Mouse (Mus musculus) limb, embryonic 14.5 days (tissue): ENCODE measurements around the gene Grap2. TPM values are rescaled to one million over a fixed set of nuclear protein-coding genes. Genes with fewer than 3 reads are reported as not detected.

Source experiments
- ATAC-seq: fragments of 200-750 bp; cut with Nextera tagmentation; 2 replicates; pipeline ENCODE4 v1.8.0; 2017; ENCODE audit warnings: low read depth, moderate number of reproducible peaks, moderate TSS enrichment; ENCODE audit not compliant: low FRiP score
- DNase-seq: peaks from one replicate; pipeline ENCODE4 v3.0.0-alpha.2; 2015; ENCODE audit warnings: low spot score
- H3K27ac ChIP-seq: fragments of 300-500 bp; sonication (generic); replicated peaks from 2 replicates; pipeline ENCODE4 v1.5.1; 2014; ENCODE audit warnings: low read depth, mild to moderate bottlenecking, low read length, moderate library complexity, mixed read lengths
- H3K27me3 ChIP-seq: fragments of 300-500 bp; sonication (generic); 2 replicates; pipeline ENCODE4 v1.6.1; 2014; ENCODE audit warnings: low read length, mixed read lengths; ENCODE audit not compliant: control insufficient read depth, insufficient read depth
- H3K36me3 ChIP-seq: fragments of 300-500 bp; sonication (generic); 2 replicates; pipeline ENCODE4 v1.6.1; 2014; ENCODE audit warnings: mild to moderate bottlenecking, low read length, moderate library complexity, mixed read lengths; ENCODE audit not compliant: control insufficient read depth, insufficient read depth
- H3K4me1 ChIP-seq: fragments of 300-500 bp; sonication (generic); 2 replicates; pipeline ENCODE4 v1.6.1; 2014; ENCODE audit warnings: antibody characterized with exemption, low read length, mixed read lengths; ENCODE audit not compliant: control insufficient read depth, insufficient read depth
- H3K4me2 ChIP-seq: fragments of 300-500 bp; sonication (generic); replicated peaks from 2 replicates; pipeline ENCODE4 v1.6.1; 2014; ENCODE audit warnings: low read depth, mild to moderate bottlenecking, low read length, moderate library complexity; ENCODE audit not compliant: severe bottlenecking
- H3K4me3 ChIP-seq: fragments of 300-500 bp; sonication (generic); replicated peaks from 2 replicates; pipeline ENCODE4 v1.5.1; 2014; ENCODE audit warnings: low read length
- H3K9ac ChIP-seq: fragments of 300-500 bp; sonication (generic); 2 replicates; pipeline ENCODE4 v1.6.1; 2014; ENCODE audit warnings: mild to moderate bottlenecking, low read depth, low read length, moderate library complexity; ENCODE audit not compliant: severe bottlenecking
- H3K9me3 ChIP-seq: fragments of 300-500 bp; sonication (generic); 2 replicates; pipeline ENCODE4 v1.6.1; 2016; ENCODE audit warnings: low read length; ENCODE audit not compliant: control insufficient read depth
- POLR2A ChIP-seq: fragments of 200-500 bp; IDR thresholded peaks from 2 replicates; pipeline ENCODE4 v1.8.0; 2012; ENCODE audit warnings: inconsistent platforms, mild to moderate bottlenecking, moderate library complexity, borderline replicate concordance; ENCODE audit not compliant: insufficient read depth, insufficient read length; ENCODE audit errors: extremely low read depth
- WGBS: fragments of 180-500 bp; shearing (Covaris S2); extraction: QIAGEN DNeasy Blood & Tissue Kit; methylation state at CpG from one replicate; pipeline ENCODE4 v1.1.7; 2014; 5-methylcytosine and 5-hydroxymethylcytosine counted together
- polyA plus RNA-seq, 2 experiments: library from polyadenylated mRNA; depleted of rRNA in 1 of 2; stranded (reverse) in 1 of 2; unstranded in 1 of 2; fragments of >200 nt; fragmentation: Nextera tagmentation in 1 of 2; extraction: Ambion mirVana in 1 of 2; gene quantifications; 2 replicates each; pipeline versions ENCODE4 v1.2.1 to v1.2.3; 2012 to 2014

Gene Grap2
- polyA plus RNA-seq, 2 experiments = 0.36 to 1.2 TPM

DNA sequence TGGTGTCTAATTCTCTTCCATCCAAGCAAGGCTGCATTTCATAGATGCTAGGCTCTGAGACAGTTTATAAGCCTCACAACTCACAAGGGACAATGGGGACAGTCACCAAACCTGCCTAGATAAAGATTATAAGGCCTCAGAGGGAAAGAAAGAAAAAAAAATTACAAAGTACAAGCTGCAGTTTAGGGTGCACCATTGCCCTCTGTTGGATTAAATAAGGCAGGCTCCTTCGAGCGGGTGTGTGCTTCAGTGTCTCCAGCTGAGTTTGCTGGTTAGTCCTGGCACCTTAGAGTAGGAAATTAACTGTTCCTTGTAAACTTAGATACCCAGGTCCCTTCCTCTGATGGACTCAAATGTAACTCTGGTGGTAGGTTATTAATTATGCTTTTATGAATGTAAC is 45.4 kb downstream of the Grap2 start:
- no peak for TF ChIP-seq POLR2A
- 0 out of 2 replicates have a peak, but pooled peaks cover 4% of the 10 kb centered on the region for H3K4me1 ChIP-seq
- H3K9me3 ChIP-seq = no peaks in the 10 kb centered on the region
- 52% methylated on average over 2 of the region's 2 CpGs for WGBS
- peaks cover 4% of the 10 kb centered on the region; the same call in 1 of the 2 replicates for H3K27me3 ChIP-seq
- ATAC-seq = no peak
- H3K9ac ChIP-seq = no peak overlapping the region
- no peak overlapping the region for H3K27ac ChIP-seq
- H3K4me2 ChIP-seq = no peak overlapping the region
- H3K4me3 ChIP-seq = no peak overlapping the region
- H3K36me3 ChIP-seq = no peaks in the 10 kb centered on the region
- no peak for DNase-seq

DNA sequence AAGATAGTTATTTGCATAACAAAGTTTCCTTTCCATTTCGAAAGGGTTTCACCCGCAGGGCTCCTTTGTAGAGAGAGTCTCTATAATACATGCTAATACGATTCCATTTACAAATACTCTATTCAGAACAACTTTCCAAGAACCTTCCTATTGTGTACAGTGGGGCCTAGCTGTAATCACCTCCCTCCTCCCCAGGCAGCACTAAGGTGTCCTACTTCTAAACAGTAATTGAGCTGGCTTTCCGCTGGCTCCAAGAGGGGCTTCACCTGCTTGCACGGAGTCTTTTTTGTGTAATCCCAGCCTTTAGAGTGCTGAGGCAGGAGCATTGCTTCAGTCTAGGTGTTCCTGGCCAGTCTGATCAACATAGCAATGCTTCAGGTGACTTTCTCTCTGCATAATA is 46.8 kb downstream of the Grap2 start:
- H3K4me2 ChIP-seq = no peak overlapping the region
- H3K27ac ChIP-seq = no peak overlapping the region
- H3K4me3 ChIP-seq = no peak overlapping the region
- H3K36me3 ChIP-seq = no peaks in the 10 kb centered on the region
- H3K4me1 ChIP-seq = 0 out of 2 replicates have a peak, but pooled peaks cover 4% of the 10 kb centered on the region
- DNase-seq = no peak
- ATAC-seq = no peak
- TF ChIP-seq POLR2A = no peak
- WGBS = 80% methylated on average over 5 of the region's 5 CpGs
- H3K27me3 ChIP-seq = peaks cover 4% of the 10 kb centered on the region; the same call in 1 of the 2 replicates
- no peaks in the 10 kb centered on the region for H3K9me3 ChIP-seq
- H3K9ac ChIP-seq = no peak overlapping the region

DNA sequence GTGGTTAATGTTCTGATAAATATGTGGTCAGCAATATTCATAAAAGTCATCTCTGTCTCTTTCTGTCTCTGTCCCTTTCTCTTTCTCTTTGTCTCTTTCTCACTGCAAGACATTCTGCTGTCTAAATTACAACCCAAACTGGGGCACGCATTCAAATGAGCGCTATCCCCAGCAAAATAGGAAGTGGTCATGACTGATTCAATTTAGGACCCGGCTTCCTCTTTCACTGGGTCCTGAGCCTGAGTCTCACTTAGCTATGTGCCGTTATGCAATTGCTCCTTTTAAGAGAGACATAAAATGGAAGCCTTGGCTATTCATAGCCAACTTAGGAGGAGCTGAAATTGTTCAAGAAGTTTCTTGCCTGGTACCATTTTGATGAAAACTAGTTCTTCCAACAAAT is 47.4 kb downstream of the Grap2 start:
- Histone ChIP-seq H3K4me3 (no peak overlapping the region), H3K27me3 (peaks cover 4% of the 10 kb centered on the region; the same call in 1 of the 2 replicates), H3K9ac (no peak overlapping the region), H3K36me3 (no peaks in the 10 kb centered on the region), H3K27ac (no peak overlapping the region), H3K4me1 (0 out of 2 replicates have a peak, but pooled peaks cover 4% of the 10 kb centered on the region), H3K9me3 (no peaks in the 10 kb centered on the region), H3K4me2 (no peak overlapping the region)
- no peak for ATAC-seq
- no peak for DNase-seq
- no peak for TF ChIP-seq POLR2A
- whole genome bisulfite sequencing = 80% methylated on average over 4 of the region's 4 CpGs

GRCm38 (mm10) chr15:80620371-80620770 is 48.0 kb downstream of the Grap2 start:
- Histone ChIP-seq H3K27me3 (peaks cover 4% of the 10 kb centered on the region; the same call in 1 of the 2 replicates), H3K9me3 (no peaks in the 10 kb centered on the region), H3K9ac (no peak overlapping the region), H3K27ac (no peak overlapping the region), H3K4me1 (0 out of 2 replicates have a peak, but pooled peaks cover 4% of the 10 kb centered on the region), H3K4me2 (no peak overlapping the region), H3K36me3 (no peaks in the 10 kb centered on the region), H3K4me3 (no peak overlapping the region)
- WGBS = 68% methylated on average over 8 of the region's 8 CpGs
- ATAC-seq (no peak), DNase-seq (no peak)
- no peak for TF ChIP-seq POLR2A

DNA sequence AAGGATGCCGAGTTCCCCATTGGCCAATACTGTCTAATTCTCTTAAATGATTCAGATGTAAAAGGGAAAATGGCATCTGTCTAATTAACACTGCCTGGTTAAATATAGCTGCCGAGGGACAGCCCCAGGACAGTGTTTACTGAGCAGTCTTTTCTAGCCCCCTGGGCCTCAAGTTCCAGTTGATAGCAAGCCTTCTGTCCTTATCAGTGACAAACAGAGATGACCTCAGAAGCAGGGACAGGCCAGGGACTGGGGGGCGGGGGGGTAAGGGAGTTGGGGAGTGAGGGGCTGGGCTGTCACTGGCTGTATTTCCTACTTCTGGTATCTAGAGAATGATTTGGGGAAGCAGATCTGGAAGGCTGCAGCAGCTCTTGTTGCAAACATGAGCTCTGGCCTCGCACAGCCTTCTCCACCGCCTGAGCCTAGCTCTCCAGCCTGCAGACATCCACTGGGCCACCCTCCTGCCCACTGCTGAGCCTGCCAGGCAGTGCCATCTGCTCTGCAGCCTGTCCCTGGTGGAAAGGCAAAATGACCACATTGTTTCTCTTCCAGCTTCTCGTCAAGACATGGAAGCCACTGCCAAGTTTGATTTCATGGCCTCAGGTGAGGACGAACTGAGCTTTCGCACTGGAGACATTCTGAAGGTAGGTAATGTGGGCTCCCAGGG is 50.9 kb downstream of the Grap2 start:
- no peaks in the 10 kb centered on the region; the same call in 1 of the 2 replicates for H3K27me3 ChIP-seq
- no peak for TF ChIP-seq POLR2A
- H3K9ac ChIP-seq = no peak overlapping the region
- no peaks in the 10 kb centered on the region for H3K36me3 ChIP-seq
- no peak overlapping the region for H3K27ac ChIP-seq
- H3K4me3 ChIP-seq = no peak overlapping the region
- DNase-seq (no peak), ATAC-seq (no peak)
- H3K9me3 ChIP-seq = no peaks in the 10 kb centered on the region
- WGBS = 61% methylated on average over 8 of the region's 8 CpGs
- no peaks in the 10 kb centered on the region for H3K4me1 ChIP-seq
- no peak overlapping the region for H3K4me2 ChIP-seq
